Mouse (Mus musculus): ENCODE measurements around the gene Sdr16c6.

Gene Sdr16c6

GRCm38 (mm10) chr4:4077372-4077771 is at the start of gene Sdr16c6:
Gene Sdr16c6 (minus strand): TSS chr4:4077522.
- in situ Hi-C loops (cut with MboI; ENCODE audit: unreplicated experiment in 2 of 2): no loop called here

GRCm38 (mm10) chr4:4080180-4080579 is 2.9 kb upstream of the Sdr16c6 start:
- in situ Hi-C loops (cut with MboI; ENCODE audit: unreplicated experiment in 2 of 2): no loop called here

- in situ Hi-C loops (cut with MboI; ENCODE audit: unreplicated experiment in 2 of 2): no loop called here
Observed at GRCm38 (mm10) chr4:4079132-4079531, 1.8 kb upstream of the Sdr16c6 start.

- in situ Hi-C loops (cut with MboI; ENCODE audit: unreplicated experiment in 2 of 2): no loop called here
Observed at GRCm38 (mm10) chr4:4076001-4076400, 1.3 kb downstream of the Sdr16c6 start.

Data from v-Abl transformed pro-B cells (cell line).